Mouse (Mus musculus) limb, embryonic 12.5 days (tissue): Measurements from ENCODE around the gene Specc1l. TPM values are rescaled to one million over a fixed set of nuclear protein-coding genes. Genes with fewer than 3 reads are reported as not detected.
"Not testable (repeated sequence)": the region's sequence is repeated elsewhere in the genome, so short reads cannot be mapped to it uniquely, and the experiment has no call there.

ENCODE experiments used
- ATAC-seq: fragments of 200-750 bp; cut with Nextera tagmentation; 2 replicates; pipeline ENCODE4 v1.8.0; 2017; ENCODE audit warnings: low read depth, moderate TSS enrichment; ENCODE audit not compliant: insufficient number of reproducible peaks, insufficient read depth, low FRiP score, low TSS enrichment
- H3K27ac ChIP-seq: fragments of 300-500 bp; sonication (generic); 2 replicates; pipeline ENCODE4 v1.5.1; 2016; ENCODE audit warnings: mild to moderate bottlenecking, moderate library complexity
- H3K27me3 ChIP-seq: fragments of 300-500 bp; sonication (generic); 2 replicates; pipeline ENCODE4 v1.6.1; 2016; ENCODE audit warnings: mild to moderate bottlenecking, moderate library complexity
- H3K36me3 ChIP-seq: fragments of 300-500 bp; sonication (generic); 2 replicates; pipeline ENCODE4 v1.6.1; 2016; ENCODE audit warnings: mild to moderate bottlenecking, moderate library complexity
- H3K4me1 ChIP-seq: fragments of 300-500 bp; sonication (generic); replicated peaks from 2 replicates; pipeline ENCODE4 v1.6.1; 2016
- H3K4me2 ChIP-seq: fragments of 300-500 bp; sonication (generic); 2 replicates; pipeline ENCODE4 v1.6.1; 2016; ENCODE audit warnings: mild to moderate bottlenecking, moderate library complexity
- H3K4me3 ChIP-seq: fragments of 300-500 bp; sonication (generic); replicated peaks from 2 replicates; pipeline ENCODE4 v1.5.1; 2016; ENCODE audit warnings: mild to moderate bottlenecking
- H3K9ac ChIP-seq: fragments of 300-500 bp; sonication (generic); replicated peaks from 2 replicates; pipeline ENCODE4 v1.6.1; 2016; ENCODE audit warnings: mild to moderate bottlenecking, moderate library complexity
- H3K9me3 ChIP-seq: fragments of 300-500 bp; sonication (generic); 2 replicates; pipeline ENCODE4 v1.6.1; 2016; ENCODE audit warnings: mild to moderate bottlenecking, moderate library complexity
- WGBS: fragments of 180-500 bp; shearing (Covaris S2); methylation state at CpG from one replicate; pipeline ENCODE4 v1.1.7; 2016; 5-methylcytosine and 5-hydroxymethylcytosine counted together
- polyA plus RNA-seq: library from polyadenylated mRNA; unstranded; fragments of >200 nt; fragmentation: Nextera tagmentation; extraction: Ambion mirVana; gene quantifications from 2 replicates; pipeline ENCODE4 v1.2.1, GENCODE M21; 2016

Gene Specc1l
- polyA plus RNA-seq, 1 experiment from 2014 or later = 49.8 TPM

DNA sequence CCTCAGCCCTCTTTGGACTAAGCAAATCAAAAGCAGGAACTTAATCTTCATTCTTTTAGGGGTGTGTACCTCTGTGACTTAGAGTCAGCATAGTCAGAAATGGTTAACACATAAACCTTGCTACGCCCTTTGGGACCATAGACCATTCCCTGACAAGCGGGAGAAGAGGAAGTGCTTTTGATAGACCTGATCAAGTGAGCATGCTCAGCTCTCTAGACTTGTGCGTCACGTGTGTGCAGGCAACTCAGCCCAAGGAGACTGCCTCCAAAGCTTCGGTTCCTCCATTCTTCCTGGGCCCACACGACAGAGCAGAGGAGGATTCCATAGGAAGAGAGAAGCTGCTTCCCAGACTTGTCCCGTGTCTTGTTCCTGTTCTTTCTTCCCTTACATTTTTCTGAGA is 76.7 kb downstream of the Specc1l start:
- no peak overlapping the region for H3K4me3 ChIP-seq
- no peak overlapping the region for H3K27ac ChIP-seq
- H3K27me3 ChIP-seq = no peaks in the 10 kb centered on the region
- H3K9me3 ChIP-seq = no peaks in the 10 kb centered on the region
- ATAC-seq = no peak
- H3K4me1 ChIP-seq = no peaks in the 10 kb centered on the region
- no peak overlapping the region for H3K9ac ChIP-seq
- H3K4me2 ChIP-seq = no peak overlapping the region
- H3K36me3 ChIP-seq = peaks cover 53% of the 10 kb centered on the region
- 81% methylated on average over 7 of the region's 7 CpGs for WGBS

DNA sequence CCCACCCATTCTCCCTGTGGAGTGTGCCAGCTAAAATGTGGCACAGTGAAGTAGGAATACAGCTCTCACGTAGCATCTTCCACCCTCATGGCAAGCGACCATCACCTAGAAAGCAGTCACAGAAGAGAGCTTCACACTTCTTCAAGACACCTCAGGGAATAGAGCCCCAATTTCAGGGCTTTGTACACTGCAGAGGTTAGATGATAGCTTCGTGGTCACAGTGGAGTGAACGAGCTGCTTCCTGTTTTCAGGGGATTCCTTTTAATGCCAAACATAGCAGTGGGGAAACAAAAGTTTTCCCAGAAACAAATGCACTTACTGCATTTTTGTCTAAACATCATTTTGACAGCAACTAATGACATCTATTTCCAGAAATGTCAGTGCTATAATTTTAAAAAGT is 77.5 kb downstream of the Specc1l start:
- H3K4me3 ChIP-seq = no peak overlapping the region
- no peak overlapping the region for H3K4me2 ChIP-seq
- no peaks in the 10 kb centered on the region for H3K27me3 ChIP-seq
- H3K9ac ChIP-seq = no peak overlapping the region
- no peaks in the 10 kb centered on the region for H3K9me3 ChIP-seq
- H3K27ac ChIP-seq = no peak overlapping the region
- 71% methylated on average over 4 of the region's 4 CpGs for WGBS
- peaks cover 44% of the 10 kb centered on the region for H3K36me3 ChIP-seq
- no peak for ATAC-seq
- H3K4me1 ChIP-seq = no peaks in the 10 kb centered on the region

DNA sequence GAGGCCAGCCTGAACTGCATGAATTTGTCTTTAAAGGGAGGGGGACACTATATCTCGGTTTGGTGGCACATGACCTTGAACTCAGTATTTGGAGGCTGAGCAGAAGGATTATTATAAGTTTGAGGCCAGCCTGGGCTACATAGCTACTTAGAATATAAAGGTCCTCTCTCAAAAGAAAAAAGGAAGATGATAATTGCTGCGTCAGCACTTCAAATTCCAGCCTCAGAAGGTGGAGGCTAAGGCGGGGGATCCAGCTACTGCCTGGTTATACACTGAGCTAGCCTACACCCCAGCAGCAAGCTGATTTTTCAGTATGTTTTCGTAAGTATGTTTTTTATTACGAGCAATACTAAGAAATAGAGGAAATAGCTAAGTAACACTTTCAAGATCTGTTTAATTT is 78.8 kb downstream of the Specc1l start:
- ATAC-seq = no peak
- Histone ChIP-seq H3K9ac (no peak overlapping the region), H3K36me3 (peaks cover 47% of the 10 kb centered on the region), H3K4me3 (no peak overlapping the region), H3K27me3 (no peaks in the 10 kb centered on the region), H3K4me1 (peaks cover 7% of the 10 kb centered on the region; the same call in 1 of the 2 replicates), H3K27ac (no peak overlapping the region), H3K9me3 (no peaks in the 10 kb centered on the region), H3K4me2 (no peak overlapping the region)
- 90% methylated on average over 5 of the region's 5 CpGs for WGBS

DNA sequence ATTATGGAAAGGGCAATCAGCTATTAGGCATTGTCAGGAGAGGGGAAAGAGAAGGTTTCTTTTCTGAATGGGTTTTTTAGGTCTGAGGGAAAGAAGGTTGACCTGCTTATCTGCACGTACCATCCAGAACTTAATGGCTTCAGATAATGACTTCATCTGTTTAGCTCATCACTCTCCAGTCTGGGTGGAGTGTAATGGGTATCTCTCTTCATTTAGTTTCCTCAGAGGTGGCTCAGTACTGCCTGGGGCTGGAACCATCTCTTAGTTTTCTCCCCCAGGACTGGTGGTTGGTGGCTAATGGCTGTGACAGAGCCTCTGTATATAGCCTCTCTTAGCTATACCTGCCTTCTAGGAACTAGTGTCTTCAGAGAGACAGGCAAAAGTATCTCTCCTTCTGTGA is 79.5 kb downstream of the Specc1l start:
- peaks cover 7% of the 10 kb centered on the region; the same call in 1 of the 2 replicates for H3K4me1 ChIP-seq
- no peaks in the 10 kb centered on the region for H3K27me3 ChIP-seq
- H3K4me2 ChIP-seq = no peak overlapping the region
- H3K9me3 ChIP-seq = no peaks in the 10 kb centered on the region
- H3K27ac ChIP-seq = no peak overlapping the region
- H3K36me3 ChIP-seq = peaks cover 54% of the 10 kb centered on the region
- ATAC-seq = no peak
- WGBS = 73% methylated on average over 1 of the region's 1 CpGs
- H3K9ac ChIP-seq = no peak overlapping the region
- no peak overlapping the region for H3K4me3 ChIP-seq

DNA sequence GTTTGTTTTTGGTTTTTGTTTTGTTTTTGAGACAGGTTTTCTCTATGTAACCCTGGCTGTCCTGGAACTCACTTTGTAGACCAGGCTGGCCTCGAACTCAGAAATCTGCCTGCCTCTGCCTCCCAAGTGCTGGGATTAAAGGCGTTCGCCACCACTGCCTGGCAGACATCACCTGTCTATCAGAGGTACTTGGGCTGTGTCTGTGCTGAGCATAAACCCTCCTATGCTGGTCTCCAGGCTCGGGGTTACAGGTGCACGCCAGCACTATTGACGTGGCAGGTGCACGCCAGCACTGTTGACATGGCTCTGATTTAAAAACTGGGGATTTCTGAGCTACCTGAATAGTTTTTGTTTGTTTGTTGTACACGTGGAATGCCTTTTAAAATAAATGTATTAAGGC is 80.3 kb downstream of the Specc1l start:
- H3K27me3 ChIP-seq, H3K9me3 ChIP-seq, H3K4me3 ChIP-seq, H3K27ac ChIP-seq, H3K4me1 ChIP-seq, H3K4me2 ChIP-seq, H3K9ac ChIP-seq, ATAC-seq: not testable (repeated sequence)
- peaks cover 58% of the 10 kb centered on the region for H3K36me3 ChIP-seq
- 91% methylated on average over 8 of the region's 8 CpGs for WGBS

DNA sequence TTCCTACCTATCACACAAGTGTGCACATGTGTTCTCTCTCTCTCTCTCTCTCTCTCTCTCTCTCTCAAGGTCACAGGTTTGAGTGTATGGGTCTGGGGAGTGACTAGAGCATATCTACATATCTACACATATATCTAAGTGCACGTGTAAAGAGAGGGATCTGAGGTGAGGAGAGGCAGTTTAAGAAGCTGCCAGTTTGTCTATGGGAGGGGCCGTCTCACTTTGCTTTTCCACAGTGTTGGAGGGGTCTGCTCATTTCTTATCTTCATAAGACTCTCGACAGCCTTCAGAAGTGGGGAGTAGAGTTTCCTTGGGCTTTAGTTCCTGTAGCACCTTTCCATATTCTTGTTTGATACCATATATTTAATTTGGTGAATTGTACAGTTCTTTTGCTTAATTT is 81.4 kb downstream of the Specc1l start:
- Histone ChIP-seq H3K27ac (no peak overlapping the region), H3K36me3 (peaks cover 54% of the 10 kb centered on the region), H3K27me3 (no peaks in the 10 kb centered on the region), H3K4me3 (no peak overlapping the region), H3K9me3 (no peaks in the 10 kb centered on the region), H3K4me2 (no peak overlapping the region), H3K9ac (no peak overlapping the region), H3K4me1 (peaks cover 7% of the 10 kb centered on the region; the same call in 1 of the 2 replicates)
- WGBS = 80% methylated on average over 3 of the region's 3 CpGs
- no peak for ATAC-seq

DNA sequence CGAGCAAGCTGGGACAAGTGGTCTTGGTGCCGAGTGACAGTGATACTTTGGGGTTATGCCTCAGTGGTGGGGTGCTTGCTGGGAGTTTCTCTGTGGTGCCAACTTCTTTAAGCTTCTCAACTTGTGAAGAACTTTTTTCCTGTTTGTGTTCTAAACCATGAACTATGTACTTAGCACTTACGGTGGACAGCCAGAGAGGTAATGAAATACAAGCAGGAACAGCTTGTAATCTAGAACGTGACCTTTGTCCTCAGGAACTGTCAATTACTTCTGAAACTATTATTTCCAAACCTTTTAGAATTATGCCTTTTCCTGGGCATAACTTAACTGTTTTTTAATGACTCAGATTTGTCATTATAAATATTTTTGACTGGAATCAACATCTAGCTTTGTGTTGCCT is 82.5 kb downstream of the Specc1l start:
- Histone ChIP-seq H3K4me2 (no peak overlapping the region), H3K36me3 (peaks cover 54% of the 10 kb centered on the region), H3K4me3 (no peak overlapping the region), H3K9ac (no peak overlapping the region), H3K4me1 (peaks cover 7% of the 10 kb centered on the region; the same call in 1 of the 2 replicates), H3K27ac (no peak overlapping the region), H3K27me3 (no peaks in the 10 kb centered on the region), H3K9me3 (no peaks in the 10 kb centered on the region)
- WGBS = 80% methylated on average over 4 of the region's 4 CpGs
- no peak for ATAC-seq

DNA sequence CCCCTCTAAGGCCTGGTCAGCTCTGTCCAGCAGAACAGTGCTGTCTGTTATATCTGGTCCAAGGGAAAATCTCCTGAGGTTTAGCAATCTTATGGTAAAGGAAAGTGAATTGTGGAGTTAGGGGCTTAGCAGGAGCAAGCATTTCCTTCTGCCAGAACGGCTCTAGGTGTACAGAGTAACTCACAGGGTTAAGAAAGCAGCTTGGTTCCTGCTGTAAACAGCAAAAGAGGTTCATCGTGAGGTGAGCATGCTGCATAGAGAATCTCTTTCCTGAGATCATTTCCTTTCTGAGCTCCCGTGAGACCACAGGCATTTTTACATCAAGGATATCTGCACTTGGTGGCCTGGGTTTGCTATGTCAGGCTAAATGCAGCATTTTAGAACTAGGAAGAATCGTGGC is 83.1 kb downstream of the Specc1l start:
- H3K4me1 ChIP-seq = peaks cover 7% of the 10 kb centered on the region; the same call in 1 of the 2 replicates
- no peaks in the 10 kb centered on the region for H3K27me3 ChIP-seq
- no peak overlapping the region for H3K9ac ChIP-seq
- ATAC-seq = no peak
- H3K27ac ChIP-seq = no peak overlapping the region
- peaks cover 52% of the 10 kb centered on the region for H3K36me3 ChIP-seq
- WGBS = 69% methylated on average over 4 of the region's 4 CpGs
- no peak overlapping the region for H3K4me3 ChIP-seq
- H3K9me3 ChIP-seq = no peaks in the 10 kb centered on the region
- no peak overlapping the region for H3K4me2 ChIP-seq

DNA sequence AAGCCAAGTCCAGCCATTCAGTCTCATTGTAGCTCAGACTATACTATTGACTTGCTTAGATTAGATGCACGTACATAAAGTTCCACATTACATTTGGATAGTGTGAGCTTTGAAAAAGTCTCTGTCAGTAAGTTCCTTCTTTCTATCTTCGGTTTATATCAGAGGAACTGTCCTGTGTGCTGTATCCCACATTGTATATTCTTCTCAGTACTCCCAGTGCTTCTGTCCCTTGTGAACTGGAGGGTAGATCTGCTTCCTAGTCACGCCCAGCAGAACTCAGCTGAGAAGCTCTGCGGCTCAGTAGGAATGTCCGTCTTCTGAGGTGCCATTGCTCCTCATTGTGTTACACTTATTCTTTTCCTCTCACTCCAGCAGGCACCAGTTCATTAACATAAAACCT is 86.7 kb downstream of the Specc1l start:
- no peak overlapping the region for H3K27ac ChIP-seq
- no peak overlapping the region for H3K4me3 ChIP-seq
- H3K9me3 ChIP-seq = no peaks in the 10 kb centered on the region
- H3K9ac ChIP-seq = no peak overlapping the region
- no peaks in the 10 kb centered on the region for H3K27me3 ChIP-seq
- peaks cover 7% of the 10 kb centered on the region; the same call in 1 of the 2 replicates for H3K4me1 ChIP-seq
- peaks cover 70% of the 10 kb centered on the region for H3K36me3 ChIP-seq
- WGBS = 92% methylated on average over 5 of the region's 5 CpGs
- no peak for ATAC-seq
- no peak overlapping the region for H3K4me2 ChIP-seq

DNA sequence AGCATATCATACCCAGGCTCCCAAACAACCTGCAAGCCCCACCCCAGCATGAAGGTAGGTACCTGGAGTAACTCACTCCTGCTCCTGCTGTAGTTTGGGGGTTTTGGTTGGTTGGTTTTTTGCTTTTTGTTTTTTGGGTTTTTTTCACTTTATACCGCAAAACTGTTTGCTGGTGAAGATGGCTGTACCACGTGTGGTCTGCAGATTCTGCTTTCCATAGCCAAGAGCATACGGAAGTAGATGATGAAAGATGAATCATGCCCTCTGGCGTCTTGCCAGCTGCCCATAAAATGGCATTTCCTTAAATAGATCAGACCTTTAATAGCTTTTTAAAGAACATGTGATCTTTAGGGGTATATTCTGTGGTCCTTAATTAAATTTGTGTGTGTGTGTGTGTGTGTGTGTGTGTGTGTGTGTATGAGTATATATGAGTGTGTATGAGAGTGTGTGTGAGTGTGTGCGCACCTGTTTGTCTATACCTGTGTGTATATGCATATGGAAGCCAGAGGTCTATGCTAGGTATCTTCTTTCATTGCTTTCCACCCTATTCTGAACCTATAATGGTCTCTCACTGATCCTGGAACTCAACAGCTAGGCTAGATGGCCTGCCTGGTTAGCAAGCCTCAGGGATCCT is 88.0 kb downstream of the Specc1l start:
- Histone ChIP-seq H3K36me3 (peaks cover 81% of the 10 kb centered on the region), H3K4me2 (no peak overlapping the region), H3K9ac (no peak overlapping the region), H3K4me3 (no peak overlapping the region), H3K27me3 (no peaks in the 10 kb centered on the region), H3K9me3 (no peaks in the 10 kb centered on the region), H3K4me1 (peaks cover 4% of the 10 kb centered on the region; the same call in 1 of the 2 replicates), H3K27ac (no peak overlapping the region)
- no peak for ATAC-seq
- WGBS = 73% methylated on average over 5 of the region's 5 CpGs

DNA sequence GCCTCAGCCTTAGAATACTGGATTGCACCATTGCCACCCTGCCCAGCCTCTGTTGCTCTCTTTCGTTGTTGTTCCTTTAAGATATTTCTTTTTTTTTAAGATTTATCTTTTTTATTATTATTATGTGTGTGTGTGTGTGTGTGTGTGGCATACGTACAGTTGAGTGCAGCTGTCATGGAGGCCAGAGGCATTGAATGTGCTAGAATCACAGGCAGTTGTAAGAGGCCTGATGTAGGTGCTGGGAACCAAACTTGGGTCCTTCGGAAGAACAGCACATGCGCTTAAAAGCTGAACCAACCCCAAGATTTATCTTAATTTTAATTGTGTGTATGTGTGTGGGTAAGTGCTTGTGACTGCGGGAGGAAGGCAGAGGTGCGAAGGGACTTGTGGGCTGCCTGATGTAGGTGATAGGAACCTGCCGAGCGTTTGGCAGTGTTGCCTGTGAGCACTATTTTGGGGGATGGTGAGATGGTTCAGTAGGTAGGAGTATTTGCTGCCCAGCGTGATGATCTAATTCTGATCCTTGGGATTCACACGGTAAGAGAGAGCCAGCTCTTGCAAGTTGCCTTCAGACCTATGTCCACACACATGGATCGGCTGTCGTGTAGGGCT is 89.4 kb downstream of the Specc1l start:
- H3K9me3 ChIP-seq = no peaks in the 10 kb centered on the region
- H3K4me2 ChIP-seq = no peak overlapping the region
- WGBS = 93% methylated on average over 12 of the region's 12 CpGs
- H3K36me3 ChIP-seq = peaks cover 67% of the 10 kb centered on the region
- no peak for ATAC-seq
- H3K4me1 ChIP-seq = no peaks in the 10 kb centered on the region
- no peak overlapping the region for H3K27ac ChIP-seq
- H3K9ac ChIP-seq = no peak overlapping the region
- no peaks in the 10 kb centered on the region for H3K27me3 ChIP-seq
- no peak overlapping the region for H3K4me3 ChIP-seq

DNA sequence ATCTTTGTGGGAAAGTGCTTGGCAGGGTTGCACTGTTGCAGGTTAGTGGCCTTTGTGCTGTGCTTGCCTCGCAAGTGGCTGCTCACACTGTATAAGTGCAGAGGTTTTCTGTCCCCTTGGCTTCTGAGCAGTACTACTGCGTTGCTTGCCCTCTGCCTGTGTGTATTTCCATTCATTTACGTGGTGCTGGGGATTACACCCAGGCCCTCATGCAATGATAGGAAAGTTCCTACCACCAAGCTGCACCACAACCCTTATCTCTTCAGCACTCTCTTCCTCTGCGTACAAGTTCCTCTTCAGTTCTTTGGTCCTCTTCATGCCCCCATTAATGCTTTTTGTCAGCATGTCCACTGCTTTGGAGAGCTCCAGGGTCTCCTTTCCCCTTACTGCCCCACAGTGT is 90.1 kb downstream of the Specc1l start:
- Histone ChIP-seq H3K4me1 (no peaks in the 10 kb centered on the region), H3K4me2 (no peak overlapping the region), H3K27me3 (no peaks in the 10 kb centered on the region), H3K9me3 (no peaks in the 10 kb centered on the region), H3K4me3 (no peak overlapping the region), H3K36me3 (peaks cover 66% of the 10 kb centered on the region), H3K27ac (no peak overlapping the region), H3K9ac (no peak overlapping the region)
- ATAC-seq = no peak
- 93% methylated on average over 4 of the region's 4 CpGs for WGBS
